Mouse (Mus musculus) ES-E14 (cell line): ENCODE data around the gene Foxf1.

Experiments
- CHD2 ChIP-seq: IDR thresholded peaks from 2 replicates; pipeline ENCODE4 v1.6.1; 2014; ENCODE audit warnings: mild to moderate bottlenecking, low read depth, low read length, inconsistent platforms
- HCFC1 ChIP-seq: IDR thresholded peaks from 2 replicates; pipeline ENCODE4 v1.6.1; 2012; ENCODE audit warnings: low read length, inconsistent platforms, borderline replicate concordance; ENCODE audit not compliant: insufficient read depth
- MAFK ChIP-seq: IDR thresholded peaks from 2 replicates; pipeline ENCODE4 v1.6.1; 2014; ENCODE audit warnings: mild to moderate bottlenecking, low read depth, low read length, inconsistent platforms; ENCODE audit not compliant: insufficient read depth
- ZC3H11A ChIP-seq: IDR thresholded peaks from 2 replicates; pipeline ENCODE4 v1.6.1; 2012; ENCODE audit warnings: low read depth, mild to moderate bottlenecking, inconsistent platforms, low read length, borderline replicate concordance
- ZNF384 ChIP-seq: IDR thresholded peaks from 2 replicates; pipeline ENCODE4 v1.6.1; 2012; ENCODE audit warnings: low read depth, low read length, inconsistent platforms

GRCm38 (mm10) chr8:121128531-121129264 lies 44.5 kb downstream of the Foxf1 start:
- no peak for TF ChIP-seq MAFK
- TF ChIP-seq CHD2 = no peak
- TF ChIP-seq ZC3H11A = no peak
- TF ChIP-seq ZNF384 = no peak
- no peak for TF ChIP-seq HCFC1
